Mouse (Mus musculus): ENCODE measurements around the gene Baat. TPM values are rescaled to one million over a fixed set of nuclear protein-coding genes. Genes with fewer than 3 reads are reported as not detected.

The Baat gene
- 0.10 TPM in 1 of 2 replicates, not detected in the other for polyA plus RNA-seq (2015; fragmentation: Nextera tagmentation; extraction: Ambion mirVana)

GRCm38 (mm10) chr4:49506386-49506785, at the start of gene Baat:
TSS of gene Baat (minus strand) at chr4:49506557.

GRCm38 (mm10) chr4:49549383-49549782, 43.0 kb upstream of the Baat start, which contains the start of gene Aldob:
TSS of gene Aldob (minus strand) at chr4:49549546.

DNA sequence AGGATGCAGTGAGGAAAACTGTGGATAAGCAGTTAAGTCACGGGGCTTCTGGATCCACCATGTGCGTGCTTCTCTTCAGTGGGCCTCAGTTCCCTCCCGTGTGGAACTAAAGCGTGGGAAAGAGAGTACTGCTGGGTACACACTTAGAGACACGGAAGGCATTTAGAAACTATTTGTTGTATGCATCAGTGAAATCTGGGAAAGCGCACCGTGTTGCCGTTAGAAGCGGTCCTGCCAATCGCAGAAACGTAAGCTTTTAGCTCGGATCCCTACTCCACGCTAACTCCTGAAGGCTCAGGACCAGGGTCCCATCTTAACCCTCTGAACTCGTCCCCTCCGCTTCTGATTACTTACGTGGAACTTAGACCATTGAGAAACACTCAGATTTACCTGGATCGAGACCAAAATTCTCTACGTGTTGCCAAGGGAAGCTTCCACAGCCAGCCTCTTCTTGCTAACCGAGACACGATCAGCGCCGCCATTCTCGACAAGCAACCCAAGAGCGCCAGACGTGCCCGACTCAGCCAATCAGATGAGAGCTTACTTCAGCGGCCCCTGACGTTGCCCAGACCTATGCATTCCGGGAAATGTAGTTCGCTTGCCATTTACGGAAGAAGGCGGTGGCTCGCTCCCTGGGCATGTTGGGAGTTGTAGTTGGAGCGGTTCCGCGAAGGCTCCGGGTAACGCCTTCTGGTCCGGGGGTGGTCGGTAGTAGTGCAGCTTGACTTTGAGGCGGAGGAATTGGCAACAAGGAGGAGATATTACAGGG, 14.4 kb upstream of the Baat start, which contains the start of the genes Mrpl50 and Zfp189:
Gene Mrpl50 (minus strand): TSS at position 522 of the 769 bp plus-strand sequence.
Gene Zfp189 (plus strand): TSS at position 605 of the 769 bp plus-strand sequence.

GRCm38 (mm10) chr4:49473435-49474100, 32.8 kb downstream of the Baat start, which contains the start of gene Acnat1:
TSS of gene Acnat1 (minus strand) at chr4:49473912.

Other genes starting within 250 kb of the Baat start
- not detected in 2 replicates for gene Acnat2, start 98.4 kb downstream of the Baat start, polyA plus RNA-seq (2015; fragmentation: Nextera tagmentation; extraction: Ambion mirVana)
- 0.17 and 0.25 TPM in 2 replicates for gene Acnat1, start 32.6 kb downstream of the Baat start, polyA plus RNA-seq (2015; fragmentation: Nextera tagmentation; extraction: Ambion mirVana)
- 30.1 and 30.3 TPM in 2 replicates for gene Mrpl50, start 14.5 kb upstream of the Baat start, polyA plus RNA-seq (2015; fragmentation: Nextera tagmentation; extraction: Ambion mirVana)
- 1.8 and 1.9 TPM in 2 replicates for gene Zfp189, start 14.6 kb upstream of the Baat start, polyA plus RNA-seq (2015; fragmentation: Nextera tagmentation; extraction: Ambion mirVana)
- gene Aldob, start 43.0 kb upstream of the Baat start, polyA plus RNA-seq (2015; fragmentation: Nextera tagmentation; extraction: Ambion mirVana) = 0.52 and 1.2 TPM in 2 replicates
- gene Tmem246, start 91.3 kb upstream of the Baat start, polyA plus RNA-seq (2015; fragmentation: Nextera tagmentation; extraction: Ambion mirVana) = 5.4 and 7.7 TPM in 2 replicates
- gene Rnf20, start 125.4 kb upstream of the Baat start, polyA plus RNA-seq (2015; fragmentation: Nextera tagmentation; extraction: Ambion mirVana) = 21.4 and 23.0 TPM in 2 replicates
- gene Ppp3r2, start 175.5 kb upstream of the Baat start, polyA plus RNA-seq (2015; fragmentation: Nextera tagmentation; extraction: Ambion mirVana) = not detected in 2 replicates

Data from spleen, postnatal 0 days (tissue).